Mouse (Mus musculus): ENCODE data around the gene Sipa1l2. TPM values are rescaled to one million over a fixed set of nuclear protein-coding genes. Genes with fewer than 3 reads are reported as not detected.

The Sipa1l2 gene
- polyA plus RNA-seq, 1 experiment from 2014 or later: 26.5 TPM

GRCm38 (mm10) chr8:125572246-125572645 lies 2.6 kb upstream of the Sipa1l2 start:
- H3K36me3 ChIP-seq: no peaks in the 10 kb centered on the region
- H3K27ac ChIP-seq: no peak overlapping the region
- H3K4me3 ChIP-seq: no peak overlapping the region
- H3K27me3 ChIP-seq: peaks cover 17% of the 10 kb centered on the region; the same call in 1 of the 2 replicates
- H3K4me1 ChIP-seq (replicated peaks): peaks cover 18% of the 10 kb centered on the region
- no peak overlapping the region for H3K4me2 ChIP-seq
- no peaks in the 10 kb centered on the region for H3K9me3 ChIP-seq
- no peak overlapping the region for H3K9ac ChIP-seq
- no peak for ATAC-seq (ENCODE audit: low FRiP score)
- WGBS: 90% methylated on average over 4 of the region's 4 CpGs

GRCm38 (mm10) chr8:125570835-125571465 lies 1.3 kb upstream of the Sipa1l2 start:
- no peak overlapping the region for H3K9ac ChIP-seq
- H3K27me3 ChIP-seq: peaks cover 13% of the 10 kb centered on the region; the same call in 1 of the 2 replicates
- H3K4me1 ChIP-seq (replicated peaks): peaks cover 31% of the 10 kb centered on the region
- no peaks in the 10 kb centered on the region for H3K36me3 ChIP-seq
- no peak overlapping the region for H3K4me3 ChIP-seq
- H3K4me2 ChIP-seq: 0 out of 2 replicates have a peak overlapping the region, but pooled peaks have one; percentile 74
- H3K27ac ChIP-seq: no peak overlapping the region
- no peaks in the 10 kb centered on the region for H3K9me3 ChIP-seq
- WGBS: 76% methylated on average over 12 of the region's 12 CpGs
- no peak for ATAC-seq (ENCODE audit: low FRiP score)

- WGBS: 14% methylated on average over 13 of the region's 13 CpGs
- Histone ChIP-seq H3K36me3 (no peaks in the 10 kb centered on the region), H3K4me1 (replicated peaks) (peaks cover 36% of the 10 kb centered on the region), H3K4me3 (peak overlapping the region; percentile 77), H3K9ac (peak overlapping the region; percentile 74), H3K9me3 (no peaks in the 10 kb centered on the region), H3K27me3 (peaks cover 13% of the 10 kb centered on the region; the same call in 1 of the 2 replicates), H3K27ac (peak overlapping the region; percentile 55; the same call in 1 of the 2 replicates), H3K4me2 (peak overlapping the region; percentile 74)
- no peak for ATAC-seq (ENCODE audit: low FRiP score)
Measured at GRCm38 (mm10) chr8:125570389-125570788, 781 bp upstream of the Sipa1l2 start.

- ATAC-seq (ENCODE audit: low FRiP score): peak; percentile 12
- Histone ChIP-seq H3K4me3 (peak overlapping the region; percentile 77), H3K9me3 (no peaks in the 10 kb centered on the region), H3K9ac (peak overlapping the region; percentile 89), H3K36me3 (no peaks in the 10 kb centered on the region), H3K27ac (peak overlapping the region; percentile 87), H3K4me2 (peak overlapping the region; percentile 74), H3K27me3 (peaks cover 13% of the 10 kb centered on the region; the same call in 1 of the 2 replicates), H3K4me1 (replicated peaks) (peaks cover 49% of the 10 kb centered on the region)
- WGBS: under 1% methylated on average over 39 of the region's 39 CpGs
Measured at GRCm38 (mm10) chr8:125568851-125569532, 616 bp downstream of the Sipa1l2 start.

GRCm38 (mm10) chr8:125568421-125568850 lies 1.2 kb downstream of the Sipa1l2 start:
- Histone ChIP-seq H3K36me3 (no peaks in the 10 kb centered on the region), H3K27ac (peak overlapping the region; percentile 52; the same call in 1 of the 2 replicates), H3K4me1 (replicated peaks) (peaks cover 53% of the 10 kb centered on the region), H3K4me3 (peak overlapping the region; percentile 77), H3K4me2 (peak overlapping the region; percentile 74), H3K9ac (peak overlapping the region; percentile 89), H3K27me3 (peaks cover 13% of the 10 kb centered on the region; the same call in 1 of the 2 replicates), H3K9me3 (no peaks in the 10 kb centered on the region)
- ATAC-seq (ENCODE audit: low FRiP score): no peak
- 3% methylated on average over 14 of the region's 14 CpGs for WGBS

GRCm38 (mm10) chr8:125567569-125567968 lies 2.0 kb downstream of the Sipa1l2 start:
- H3K4me1 ChIP-seq (replicated peaks): peaks cover 60% of the 10 kb centered on the region
- peak overlapping the region; percentile 77 for H3K4me3 ChIP-seq
- ATAC-seq (ENCODE audit: low FRiP score): no peak
- H3K4me2 ChIP-seq: peak overlapping the region; percentile 74
- peaks cover 19% of the 10 kb centered on the region; the same call in 1 of the 2 replicates for H3K27me3 ChIP-seq
- peak overlapping the region; percentile 89 for H3K9ac ChIP-seq
- no peaks in the 10 kb centered on the region for H3K36me3 ChIP-seq
- H3K9me3 ChIP-seq: no peaks in the 10 kb centered on the region
- no peak overlapping the region for H3K27ac ChIP-seq
- 60% methylated on average over 7 of the region's 7 CpGs for WGBS

GRCm38 (mm10) chr8:125562878-125563277 lies 6.7 kb downstream of the Sipa1l2 start:
- H3K4me3 ChIP-seq: no peak overlapping the region
- 86% methylated on average over 8 of the region's 8 CpGs for WGBS

GRCm38 (mm10) chr8:125560825-125561490 lies 8.7 kb downstream of the Sipa1l2 start:
- 0 out of 2 replicates have a peak overlapping the region, but pooled peaks have one; percentile 15 for H3K27ac ChIP-seq
- H3K27me3 ChIP-seq: 0 out of 2 replicates have a peak, but pooled peaks cover 6% of the 10 kb centered on the region
- H3K4me1 ChIP-seq (replicated peaks): peaks cover 86% of the 10 kb centered on the region
- H3K4me2 ChIP-seq: no peak overlapping the region
- no peaks in the 10 kb centered on the region for H3K9me3 ChIP-seq
- H3K9ac ChIP-seq: no peak overlapping the region
- ATAC-seq (ENCODE audit: low FRiP score): no peak
- no peak overlapping the region for H3K4me3 ChIP-seq
- H3K36me3 ChIP-seq: no peaks in the 10 kb centered on the region
- WGBS: 61% methylated on average over 11 of the region's 11 CpGs

More at GRCm38 (mm10) chr8:125562878-125563277, 6.7 kb downstream of the Sipa1l2 start:
- Histone ChIP-seq H3K4me2 (no peak overlapping the region), H3K4me1 (replicated peaks) (peaks cover 93% of the 10 kb centered on the region), H3K27ac (no peak overlapping the region), H3K9me3 (no peaks in the 10 kb centered on the region), H3K9ac (no peak overlapping the region), H3K36me3 (no peaks in the 10 kb centered on the region), H3K27me3 (0 out of 2 replicates have a peak, but pooled peaks cover 6% of the 10 kb centered on the region)
- no peak for ATAC-seq (ENCODE audit: low FRiP score)

- Histone ChIP-seq H3K4me1 (replicated peaks) (peaks cover 73% of the 10 kb centered on the region), H3K9me3 (no peaks in the 10 kb centered on the region), H3K27ac (peak overlapping the region; percentile 91), H3K36me3 (no peaks in the 10 kb centered on the region), H3K27me3 (0 out of 2 replicates have a peak, but pooled peaks cover 6% of the 10 kb centered on the region), H3K4me2 (peak overlapping the region; percentile 49), H3K4me3 (peak overlapping the region; percentile 15; the same call in 1 of the 2 replicates), H3K9ac (peak overlapping the region; percentile 59)
- WGBS: 32% methylated on average over 5 of the region's 5 CpGs
- no peak for ATAC-seq (ENCODE audit: low FRiP score)
Measured at GRCm38 (mm10) chr8:125559066-125559653, 10.4 kb downstream of the Sipa1l2 start.

GRCm38 (mm10) chr8:125558109-125559065 lies 11.2 kb downstream of the Sipa1l2 start:
- no peaks in the 10 kb centered on the region for H3K36me3 ChIP-seq
- peak; percentile 61 for ATAC-seq (ENCODE audit: low FRiP score)
- H3K9me3 ChIP-seq: no peaks in the 10 kb centered on the region
- H3K9ac ChIP-seq: peak overlapping the region; percentile 59
- H3K27ac ChIP-seq: peak overlapping the region; percentile 91
- peak overlapping the region; percentile 49 for H3K4me2 ChIP-seq
- peaks cover 71% of the 10 kb centered on the region for H3K4me1 ChIP-seq (replicated peaks)
- 27% methylated on average over 23 of the region's 23 CpGs for WGBS
- H3K27me3 ChIP-seq: 0 out of 2 replicates have a peak, but pooled peaks cover 6% of the 10 kb centered on the region
- H3K4me3 ChIP-seq: peak overlapping the region; percentile 15; the same call in 1 of the 2 replicates
